Mouse (Mus musculus): ENCODE measurements at regions not wholly inside any gene's neighbourhood (a gene's known extent, or its start where the extent isn't known, plus 50 kb on each side); places are given as distances from the start of the nearest gene placed in this dataset.

GRCm38 (mm10) chr12:50897606-50898166, 248.8 kb upstream of the Prkd1 start:
- H3K36me3 ChIP-seq (ENCODE audit: control insufficient read depth, insufficient read depth, low read length): no peaks in the 10 kb centered on the region
- no peaks in the 10 kb centered on the region for H3K27me3 ChIP-seq (ENCODE audit: control insufficient read depth, insufficient read depth, low read length)
- 65% methylated on average over 3 of the region's 3 CpGs for WGBS
- ATAC-seq (ENCODE audit: low FRiP score, low TSS enrichment): no peak
- H3K4me1 ChIP-seq (ENCODE audit: control insufficient read depth, insufficient read depth, low read length): 0 out of 2 replicates have a peak, but pooled peaks cover 8% of the 10 kb centered on the region
- no peak overlapping the region for H3K4me3 ChIP-seq (ENCODE audit: low read length)
- H3K9me3 ChIP-seq (ENCODE audit: control insufficient read depth, low read length): no peaks in the 10 kb centered on the region
- H3K27ac ChIP-seq (ENCODE audit: low read depth, low read length): no peak overlapping the region
- no peak overlapping the region for H3K4me2 ChIP-seq (replicated peaks; ENCODE audit: low read depth, low read length)
- no peak overlapping the region for H3K9ac ChIP-seq (ENCODE audit: low read depth, low read length)

GRCm38 (mm10) chr12:50893604-50894003, 244.7 kb upstream of the Prkd1 start:
- Histone ChIP-seq H3K4me2 (replicated peaks; ENCODE audit: low read depth, low read length) (no peak overlapping the region), H3K36me3 (ENCODE audit: control insufficient read depth, insufficient read depth, low read length) (no peaks in the 10 kb centered on the region), H3K27ac (ENCODE audit: low read depth, low read length) (no peak overlapping the region), H3K27me3 (ENCODE audit: control insufficient read depth, insufficient read depth, low read length) (no peaks in the 10 kb centered on the region), H3K4me1 (ENCODE audit: control insufficient read depth, insufficient read depth, low read length) (no peaks in the 10 kb centered on the region), H3K9ac (ENCODE audit: low read depth, low read length) (no peak overlapping the region), H3K4me3 (ENCODE audit: low read length) (no peak overlapping the region), H3K9me3 (ENCODE audit: control insufficient read depth, low read length) (no peaks in the 10 kb centered on the region)
- no peak for ATAC-seq (ENCODE audit: low FRiP score, low TSS enrichment)
- whole genome bisulfite sequencing: 65% methylated on average over 5 of the region's 5 CpGs

- no peak overlapping the region for H3K9ac ChIP-seq (ENCODE audit: low read depth, low read length)
- H3K27me3 ChIP-seq (ENCODE audit: control insufficient read depth, insufficient read depth, low read length): no peaks in the 10 kb centered on the region
- no peaks in the 10 kb centered on the region for H3K9me3 ChIP-seq (ENCODE audit: control insufficient read depth, low read length)
- no peak overlapping the region for H3K4me3 ChIP-seq (ENCODE audit: low read length)
- H3K27ac ChIP-seq (ENCODE audit: low read depth, low read length): no peak overlapping the region
- H3K36me3 ChIP-seq (ENCODE audit: control insufficient read depth, insufficient read depth, low read length): no peaks in the 10 kb centered on the region
- ATAC-seq (ENCODE audit: low FRiP score, low TSS enrichment): no peak
- H3K4me2 ChIP-seq (replicated peaks; ENCODE audit: low read depth, low read length): no peak overlapping the region
- H3K4me1 ChIP-seq (ENCODE audit: control insufficient read depth, insufficient read depth, low read length): no peaks in the 10 kb centered on the region
Measured at GRCm38 (mm10) chr12:50875796-50876195, 226.9 kb upstream of the Prkd1 start.

GRCm38 (mm10) chr12:50874024-50874398, 225.1 kb upstream of the Prkd1 start:
- H3K36me3 ChIP-seq (ENCODE audit: control insufficient read depth, insufficient read depth, low read length): no peaks in the 10 kb centered on the region
- no peak for ATAC-seq (ENCODE audit: low FRiP score, low TSS enrichment)
- no peaks in the 10 kb centered on the region for H3K9me3 ChIP-seq (ENCODE audit: control insufficient read depth, low read length)
- no peak overlapping the region for H3K27ac ChIP-seq (ENCODE audit: low read depth, low read length)
- H3K4me1 ChIP-seq (ENCODE audit: control insufficient read depth, insufficient read depth, low read length): no peaks in the 10 kb centered on the region
- H3K4me3 ChIP-seq (ENCODE audit: low read length): no peak overlapping the region
- no peaks in the 10 kb centered on the region for H3K27me3 ChIP-seq (ENCODE audit: control insufficient read depth, insufficient read depth, low read length)
- no peak overlapping the region for H3K9ac ChIP-seq (ENCODE audit: low read depth, low read length)
- 91% methylated on average over 4 of the region's 4 CpGs for WGBS
- H3K4me2 ChIP-seq (replicated peaks; ENCODE audit: low read depth, low read length): no peak overlapping the region

GRCm38 (mm10) chr12:50873390-50874023, 224.6 kb upstream of the Prkd1 start:
- Histone ChIP-seq H3K27me3 (ENCODE audit: control insufficient read depth, insufficient read depth, low read length) (no peaks in the 10 kb centered on the region), H3K4me2 (replicated peaks; ENCODE audit: low read depth, low read length) (no peak overlapping the region), H3K4me1 (ENCODE audit: control insufficient read depth, insufficient read depth, low read length) (no peaks in the 10 kb centered on the region), H3K9ac (ENCODE audit: low read depth, low read length) (no peak overlapping the region), H3K36me3 (ENCODE audit: control insufficient read depth, insufficient read depth, low read length) (no peaks in the 10 kb centered on the region), H3K4me3 (ENCODE audit: low read length) (no peak overlapping the region), H3K9me3 (ENCODE audit: control insufficient read depth, low read length) (no peaks in the 10 kb centered on the region), H3K27ac (ENCODE audit: low read depth, low read length) (no peak overlapping the region)
- no peak for ATAC-seq (ENCODE audit: low FRiP score, low TSS enrichment)
- WGBS: 83% methylated on average over 11 of the region's 11 CpGs

- 73% methylated on average over 3 of the region's 3 CpGs for WGBS
- no peak overlapping the region for H3K4me2 ChIP-seq (replicated peaks; ENCODE audit: low read depth, low read length)
- no peak overlapping the region for H3K27ac ChIP-seq (ENCODE audit: low read depth, low read length)
- H3K4me1 ChIP-seq (ENCODE audit: control insufficient read depth, insufficient read depth, low read length): no peaks in the 10 kb centered on the region
- no peak for ATAC-seq (ENCODE audit: low FRiP score, low TSS enrichment)
- H3K9me3 ChIP-seq (ENCODE audit: control insufficient read depth, low read length): no peaks in the 10 kb centered on the region
- H3K4me3 ChIP-seq (ENCODE audit: low read length): no peak overlapping the region
- H3K27me3 ChIP-seq (ENCODE audit: control insufficient read depth, insufficient read depth, low read length): no peaks in the 10 kb centered on the region
- H3K9ac ChIP-seq (ENCODE audit: low read depth, low read length): no peak overlapping the region
- no peaks in the 10 kb centered on the region for H3K36me3 ChIP-seq (ENCODE audit: control insufficient read depth, insufficient read depth, low read length)
Measured at GRCm38 (mm10) chr12:50851644-50852043, 202.7 kb upstream of the Prkd1 start.

- Histone ChIP-seq H3K9me3 (ENCODE audit: control insufficient read depth, low read length) (no peaks in the 10 kb centered on the region), H3K9ac (ENCODE audit: low read depth, low read length) (no peak overlapping the region), H3K27ac (ENCODE audit: low read depth, low read length) (no peak overlapping the region), H3K27me3 (ENCODE audit: control insufficient read depth, insufficient read depth, low read length) (no peaks in the 10 kb centered on the region), H3K36me3 (ENCODE audit: control insufficient read depth, insufficient read depth, low read length) (no peaks in the 10 kb centered on the region), H3K4me1 (ENCODE audit: control insufficient read depth, insufficient read depth, low read length) (no peaks in the 10 kb centered on the region), H3K4me2 (replicated peaks; ENCODE audit: low read depth, low read length) (no peak overlapping the region), H3K4me3 (ENCODE audit: low read length) (no peak overlapping the region)
- 82% methylated on average over 3 of the region's 3 CpGs for WGBS
- ATAC-seq (ENCODE audit: low FRiP score, low TSS enrichment): no peak
Measured at GRCm38 (mm10) chr12:50847976-50848375, 199.1 kb upstream of the Prkd1 start.

GRCm38 (mm10) chr12:50842744-50843143, 193.8 kb upstream of the Prkd1 start:
- Histone ChIP-seq H3K27me3 (ENCODE audit: control insufficient read depth, insufficient read depth, low read length) (no peaks in the 10 kb centered on the region), H3K4me3 (ENCODE audit: low read length) (no peak overlapping the region), H3K27ac (ENCODE audit: low read depth, low read length) (no peak overlapping the region), H3K36me3 (ENCODE audit: control insufficient read depth, insufficient read depth, low read length) (no peaks in the 10 kb centered on the region), H3K4me1 (ENCODE audit: control insufficient read depth, insufficient read depth, low read length) (no peaks in the 10 kb centered on the region), H3K9ac (ENCODE audit: low read depth, low read length) (no peak overlapping the region), H3K4me2 (replicated peaks; ENCODE audit: low read depth, low read length) (no peak overlapping the region), H3K9me3 (ENCODE audit: control insufficient read depth, low read length) (no peaks in the 10 kb centered on the region)
- no peak for ATAC-seq (ENCODE audit: low FRiP score, low TSS enrichment)
- 90% methylated on average over 6 of the region's 6 CpGs for WGBS

GRCm38 (mm10) chr12:50839391-50839790, 190.5 kb upstream of the Prkd1 start:
- H3K4me1 ChIP-seq (ENCODE audit: control insufficient read depth, insufficient read depth, low read length): no peaks in the 10 kb centered on the region
- H3K27me3 ChIP-seq (ENCODE audit: control insufficient read depth, insufficient read depth, low read length): no peaks in the 10 kb centered on the region
- H3K4me2 ChIP-seq (replicated peaks; ENCODE audit: low read depth, low read length): no peak overlapping the region
- 78% methylated on average over 2 of the region's 2 CpGs for WGBS
- H3K9me3 ChIP-seq (ENCODE audit: control insufficient read depth, low read length): no peaks in the 10 kb centered on the region
- no peak for ATAC-seq (ENCODE audit: low FRiP score, low TSS enrichment)
- H3K36me3 ChIP-seq (ENCODE audit: control insufficient read depth, insufficient read depth, low read length): no peaks in the 10 kb centered on the region
- no peak overlapping the region for H3K9ac ChIP-seq (ENCODE audit: low read depth, low read length)
- H3K27ac ChIP-seq (ENCODE audit: low read depth, low read length): no peak overlapping the region
- no peak overlapping the region for H3K4me3 ChIP-seq (ENCODE audit: low read length)

Data from kidney, embryonic 14.5 days (tissue).